Mouse (Mus musculus) gastrocnemius, postnatal 14 days (tissue): ENCODE measurements around the gene Itpk1. TPM values are rescaled to one million over a fixed set of nuclear protein-coding genes. Genes with fewer than 3 reads are reported as not detected.
A peak's percentile ranks its signal among the peaks of the same experiment; 100 is the strongest.

ENCODE experiments used
- DNase-seq: peaks from one replicate; pipeline ENCODE4 v3.0.0; 2021; ENCODE audit warnings: mixed read lengths
- intact Hi-C: fragments of 180-260 bp; cut with DNase I; formaldehyde crosslinking; loops from one replicate; pipeline ENCODE4 v1.15.1; 2025; ENCODE audit warnings: low total_unique reads
- total RNA-seq, 2 experiments: library from RNA; stranded (reverse); gene quantifications; 2 replicates each; pipeline ENCODE4 v1.2.3; 2021

The Itpk1 gene
- total RNA-seq, 2 experiments from 2014 or later, result 6.4 to 8.4 TPM

DNA sequence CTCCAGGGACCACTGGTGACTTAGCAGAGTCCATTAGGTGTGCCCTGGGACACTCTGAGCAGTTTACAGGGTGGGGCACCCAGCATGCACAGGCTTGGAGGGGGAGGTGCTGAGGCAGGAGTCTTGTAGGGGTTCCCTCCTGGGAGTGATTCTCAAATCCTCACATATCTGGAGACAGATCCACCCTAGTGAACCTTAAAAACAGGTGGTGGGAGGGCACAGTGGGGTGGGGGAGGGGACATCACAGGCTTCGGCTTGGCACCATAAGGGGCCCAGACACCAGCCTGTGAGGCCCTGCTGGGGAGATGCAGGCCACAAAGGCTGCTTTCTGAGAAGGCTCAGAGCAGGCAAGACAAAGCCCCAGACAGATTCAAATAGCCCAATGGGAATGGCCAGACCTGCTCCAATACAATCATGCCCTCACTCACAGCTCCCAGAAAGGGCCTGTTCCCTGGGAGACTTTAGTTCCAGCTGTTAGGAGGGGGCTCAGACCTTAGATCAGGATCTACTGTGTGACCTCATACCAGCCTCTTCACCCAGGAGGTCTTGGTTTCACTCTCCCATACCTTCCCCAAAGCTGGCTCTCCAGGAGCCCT is 6.5 kb downstream of the Itpk1 start:
- intact Hi-C loops, result no loop called here
- no peak for DNase-seq

DNA sequence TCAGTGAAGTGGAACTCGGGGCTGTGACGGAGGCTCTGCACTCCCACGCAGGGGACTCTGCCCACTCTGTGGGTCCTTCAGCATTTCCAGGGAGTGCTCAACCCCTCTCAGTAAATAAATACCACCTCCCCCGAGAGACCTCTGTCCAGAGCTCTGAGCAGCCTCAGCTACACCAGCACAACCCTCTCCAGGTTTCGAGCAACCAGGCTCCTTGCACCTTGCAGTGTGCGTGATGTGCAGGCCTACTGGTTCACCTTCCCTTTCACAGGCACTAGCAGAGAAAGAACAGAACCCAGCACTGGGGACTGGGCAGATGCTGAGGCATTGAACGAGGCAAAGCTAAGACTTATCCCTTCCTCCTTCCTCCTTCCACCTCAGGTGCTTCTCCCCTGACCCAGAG is 7.3 kb downstream of the Itpk1 start:
- intact Hi-C loops, result no loop called here
- DNase-seq, result no peak

DNA sequence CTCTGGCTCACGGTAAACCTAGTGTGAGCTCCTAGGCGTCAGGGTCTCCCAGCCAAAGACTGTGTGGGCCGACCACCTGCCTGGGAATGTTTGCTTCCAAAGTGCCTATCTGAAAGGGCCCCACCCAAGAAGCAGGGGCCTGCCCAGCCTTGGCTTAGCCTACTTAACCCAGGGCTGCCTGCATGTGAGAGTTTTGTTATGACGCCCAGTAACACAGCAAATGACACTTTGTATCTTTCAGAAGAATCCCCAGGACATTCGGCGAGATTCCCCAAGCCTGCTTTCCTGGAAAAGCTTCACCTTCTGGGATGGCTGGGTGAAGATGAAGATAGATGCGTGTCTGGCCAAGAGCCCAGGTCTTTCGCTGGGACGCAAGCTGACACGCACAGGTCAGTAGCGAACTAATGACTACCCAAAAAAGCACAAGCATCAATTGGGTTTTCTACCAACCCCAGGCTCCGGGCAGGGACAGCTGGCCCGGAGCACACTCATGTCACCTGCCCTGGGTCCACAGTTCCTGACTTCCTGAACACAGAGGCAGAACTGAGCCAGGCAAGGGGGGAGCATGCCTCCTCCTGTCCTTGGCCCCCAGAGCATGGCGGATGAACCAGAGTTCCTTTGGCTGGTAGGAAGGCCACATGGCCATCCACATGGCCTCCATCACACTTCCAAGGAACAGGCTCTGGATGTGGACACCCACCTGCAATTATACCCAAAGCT is 7.9 kb downstream of the Itpk1 start:
- DNase-seq, result no peak
- intact Hi-C loops, result no loop called here

DNA sequence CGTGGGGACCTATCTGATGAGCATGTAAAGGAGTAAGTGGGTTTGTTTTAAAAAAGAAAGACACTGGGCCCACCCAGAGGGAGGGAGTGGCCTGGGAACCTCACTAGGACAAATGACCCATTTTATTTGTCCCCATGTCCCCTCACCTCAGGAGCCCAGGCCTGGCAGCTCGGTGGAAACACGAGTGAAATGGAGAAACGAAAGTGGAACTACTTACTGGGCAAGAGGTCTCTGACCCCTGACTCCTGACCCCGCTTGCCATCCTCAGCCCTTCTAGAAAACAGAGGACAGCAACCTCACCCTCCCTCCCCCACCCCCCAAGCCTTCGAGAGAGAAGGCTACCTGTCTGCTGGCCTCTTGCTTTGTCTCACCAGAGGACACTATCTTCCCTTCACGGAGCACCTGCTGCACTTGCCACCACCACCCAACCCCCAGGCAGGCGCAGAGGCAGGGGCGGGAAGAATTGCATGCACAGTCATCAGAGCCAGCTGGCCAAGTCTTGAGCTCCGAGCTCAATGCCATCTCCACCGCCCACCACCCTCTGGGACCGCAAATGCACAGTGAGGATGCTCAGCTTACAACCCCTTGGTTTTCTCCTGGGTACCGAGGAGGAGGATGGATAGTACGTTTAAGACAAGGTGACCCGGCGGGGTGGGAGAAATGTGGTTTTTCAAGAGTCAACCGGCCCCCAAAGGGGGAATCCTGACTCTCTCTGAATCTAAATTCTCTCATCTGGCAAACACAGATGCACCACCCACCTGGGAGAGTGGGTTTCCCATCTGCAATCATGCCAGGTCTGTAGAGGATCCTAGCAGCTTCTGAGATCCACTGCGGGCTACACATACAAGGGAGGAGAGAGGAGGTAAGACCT is 9.1 kb downstream of the Itpk1 start:
- intact Hi-C loops, result no loop called here
- DNase-seq, result no peak

- intact Hi-C loops, result no loop called here
- DNase-seq, result no peak
Observed at GRCm38 (mm10) chr12:102691761-102692160, 13.0 kb downstream of the Itpk1 start.

DNA sequence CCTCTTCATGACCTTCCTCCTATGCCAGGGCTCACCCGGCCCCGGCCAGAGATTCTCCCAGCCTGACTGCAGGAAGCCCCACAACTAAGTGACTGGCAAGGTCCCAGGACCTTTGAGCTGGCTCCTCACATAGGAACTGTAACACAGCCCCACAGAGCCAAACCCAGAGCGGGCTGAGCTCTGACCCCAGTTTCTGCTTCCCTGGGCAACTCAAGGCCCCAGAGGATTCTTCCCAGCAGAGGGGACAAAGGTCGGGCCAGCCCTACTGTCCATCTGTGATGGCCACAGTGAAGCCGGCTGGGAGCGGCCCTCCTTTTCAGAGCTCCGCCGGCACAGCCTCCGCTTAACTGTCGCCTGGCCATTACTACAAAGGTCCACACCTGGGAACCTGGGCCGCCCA is 13.6 kb downstream of the Itpk1 start:
- DNase-seq, result peak; percentile 60
- intact Hi-C loops, result no loop called here

DNA sequence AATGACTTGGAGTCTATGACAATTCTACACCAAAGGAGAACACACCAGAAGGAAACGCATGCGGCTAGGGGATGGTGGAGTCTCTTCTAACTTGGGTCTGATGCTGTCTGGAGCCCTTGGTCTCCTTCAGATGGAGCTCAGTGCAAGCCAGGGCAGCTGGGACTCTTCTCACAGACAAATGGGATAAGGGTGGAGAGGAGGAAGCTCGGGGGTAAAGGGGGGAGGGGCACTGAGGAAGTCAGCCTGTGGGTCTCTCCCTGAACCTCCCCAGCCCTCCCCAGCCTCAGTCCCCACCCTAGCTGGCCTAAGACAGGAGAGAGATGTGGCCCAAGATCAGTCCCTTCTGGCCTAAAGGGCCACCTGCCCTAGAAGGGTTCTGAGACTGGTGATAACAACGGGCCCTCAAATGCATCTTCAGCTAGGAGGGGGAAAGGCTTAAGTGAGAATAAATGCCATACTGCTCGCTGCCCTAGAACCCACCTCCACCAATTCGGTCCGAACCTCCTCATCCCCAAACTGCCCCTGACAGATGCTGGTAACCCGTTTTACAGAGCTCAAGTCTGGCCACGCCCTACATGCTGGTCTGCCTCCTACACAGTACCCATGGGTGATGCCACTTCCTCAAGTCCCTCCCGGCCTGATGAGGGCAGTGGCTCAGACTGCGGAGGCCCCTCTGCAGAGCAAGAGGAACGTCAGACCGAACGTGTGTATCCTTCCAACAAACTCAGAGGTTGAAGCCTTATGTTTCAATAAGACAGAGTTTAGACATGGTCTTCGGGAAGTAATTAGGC is 14.8 kb downstream of the Itpk1 start:
- intact Hi-C loops, result no loop called here
- DNase-seq, result no peak

DNA sequence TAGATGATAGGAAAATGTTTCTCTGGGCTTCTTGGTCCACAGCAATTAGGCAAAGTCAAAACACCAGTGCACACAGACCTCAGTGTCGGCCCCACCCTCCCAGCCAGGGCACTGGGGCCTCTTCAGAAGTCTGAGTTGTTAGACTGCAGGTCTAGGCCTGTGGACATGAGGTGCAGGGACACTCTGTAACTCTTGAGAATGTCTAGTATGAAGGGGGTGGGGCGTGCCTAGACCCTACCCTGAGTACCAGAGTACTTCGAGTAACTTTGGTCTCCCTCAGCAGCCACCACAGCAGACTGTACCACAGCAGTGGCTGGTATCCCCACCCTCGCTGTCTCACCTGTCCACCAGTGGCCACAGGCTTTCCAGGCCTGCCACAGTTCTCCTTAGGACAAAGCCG is 18.4 kb downstream of the Itpk1 start:
- intact Hi-C loops, result no loop called here
- no peak for DNase-seq

DNA sequence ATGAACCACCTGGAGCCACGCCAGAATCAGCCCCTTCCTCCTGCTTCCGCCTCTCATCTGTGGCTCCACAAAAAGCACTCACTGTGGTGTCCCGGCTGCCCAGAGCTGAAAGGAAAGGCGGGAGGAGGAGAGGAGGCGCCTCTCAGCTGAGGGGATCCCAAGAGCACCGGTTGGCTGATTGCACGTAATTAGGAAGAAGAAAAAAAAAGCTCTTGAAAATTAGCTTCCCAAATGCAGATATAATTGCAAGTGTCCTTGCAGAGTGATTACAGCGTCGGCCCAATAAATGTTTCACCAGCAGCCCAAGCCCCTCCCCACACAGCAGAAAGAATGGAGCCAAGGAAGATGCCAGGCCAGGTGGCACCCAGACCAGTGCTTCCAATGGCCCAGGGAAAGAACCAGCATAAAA is 19.2 kb downstream of the Itpk1 start:
- intact Hi-C loops, result no loop called here
- DNase-seq, result no peak

GRCm38 (mm10) chr12:102684720-102685386 is 19.9 kb downstream of the Itpk1 start:
- no peak for DNase-seq
- intact Hi-C loops, result no loop called here

GRCm38 (mm10) chr12:102683979-102684378 is 20.8 kb downstream of the Itpk1 start:
- DNase-seq, result peak; percentile 57
- intact Hi-C loops, result no loop called here

GRCm38 (mm10) chr12:102683438-102683837 is 21.3 kb downstream of the Itpk1 start:
- intact Hi-C loops, result no loop called here
- no peak for DNase-seq

DNA sequence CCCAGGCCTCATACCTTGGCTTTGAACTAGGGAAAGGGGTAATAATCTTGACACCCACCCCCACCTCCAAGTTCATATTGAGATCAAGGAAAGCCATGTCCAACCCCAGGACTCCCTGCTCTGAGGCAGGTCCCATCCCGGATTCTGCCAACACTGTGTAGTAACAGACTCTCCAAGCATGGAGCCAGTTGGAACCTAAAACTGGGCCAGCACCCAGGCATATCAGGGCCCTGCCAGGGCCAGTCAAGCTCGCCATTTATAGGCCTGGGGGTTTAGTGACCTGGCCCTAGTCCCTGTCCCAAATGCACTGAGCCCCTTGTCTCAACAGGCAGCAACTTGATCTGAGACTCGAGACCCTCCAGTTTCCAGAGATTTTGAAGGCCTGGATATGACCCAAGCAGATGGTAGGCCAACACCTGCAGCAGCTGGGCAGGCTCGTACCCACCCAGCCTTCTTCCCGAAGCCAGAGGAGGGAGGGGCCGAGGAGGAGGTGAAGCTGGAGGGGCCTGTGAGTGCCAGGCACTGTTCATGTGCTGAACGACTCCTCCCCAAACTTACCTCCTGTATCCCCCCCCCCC is 21.9 kb downstream of the Itpk1 start:
- intact Hi-C loops, result no loop called here
- DNase-seq, result peak; percentile 60

DNA sequence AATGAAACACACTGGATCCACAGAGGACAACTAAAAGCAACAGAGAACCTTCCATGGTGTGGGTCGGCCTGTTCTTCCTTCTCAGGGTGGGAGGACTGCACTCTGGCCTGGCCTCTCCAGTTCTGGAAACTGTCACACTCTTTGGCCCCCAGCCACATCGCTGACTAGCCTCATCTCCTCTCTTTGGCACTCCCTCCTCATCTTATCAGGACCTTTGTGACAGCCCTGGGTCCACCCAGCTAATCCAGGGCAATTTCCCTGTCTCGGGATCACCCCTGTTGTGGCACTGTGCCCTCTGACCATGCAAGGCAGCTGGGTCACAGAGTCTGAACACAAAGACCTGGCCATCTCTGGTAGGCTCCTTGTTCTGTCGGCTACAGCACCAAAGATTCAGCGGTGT is 22.6 kb downstream of the Itpk1 start:
- DNase-seq, result no peak
- intact Hi-C loops, result no loop called here

DNA sequence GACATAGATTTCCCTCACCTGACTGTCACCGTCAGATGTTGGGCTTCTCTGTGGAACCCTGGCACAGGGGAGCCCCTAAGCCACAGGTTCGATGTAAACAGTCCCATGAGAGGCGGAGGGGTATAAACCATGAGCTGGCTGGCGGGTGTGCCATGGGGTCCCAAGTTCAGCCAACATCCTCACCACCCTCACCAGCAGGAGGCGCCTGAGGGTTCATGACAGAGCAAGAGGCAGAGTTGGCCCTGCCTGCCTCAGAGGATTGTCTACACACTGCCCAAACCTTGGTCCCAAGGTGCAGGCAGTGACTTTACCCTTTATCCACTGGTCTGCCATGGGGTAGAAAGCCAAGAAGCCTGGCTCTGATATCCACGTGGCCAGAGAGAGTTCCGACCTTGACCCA is 23.1 kb downstream of the Itpk1 start:
- intact Hi-C loops, result no loop called here
- DNase-seq, result no peak

DNA sequence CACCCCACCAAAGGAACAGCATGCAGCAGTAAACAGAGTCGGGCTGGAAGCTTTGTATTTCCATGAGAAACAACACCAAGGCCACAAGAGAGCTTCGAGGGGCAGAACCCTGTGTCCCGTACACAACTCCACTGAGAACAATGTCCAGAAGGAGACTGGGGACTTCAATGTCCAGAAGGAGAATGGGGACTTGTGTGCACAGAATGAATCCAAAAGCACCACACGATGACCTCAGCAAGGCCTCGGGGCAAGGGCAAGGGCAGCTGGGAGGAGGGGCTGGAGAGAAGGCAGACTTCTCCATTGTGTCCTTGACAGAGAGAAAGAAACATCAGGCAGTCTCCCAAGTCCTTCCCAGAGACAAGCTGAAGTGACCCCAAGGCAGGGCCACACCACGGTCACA is 25.9 kb downstream of the Itpk1 start:
- intact Hi-C loops, result no loop called here
- no peak for DNase-seq

GRCm38 (mm10) chr12:102677089-102677488 is 27.6 kb downstream of the Itpk1 start:
- DNase-seq, result no peak
- intact Hi-C loops, result no loop called here

GRCm38 (mm10) chr12:102674556-102674955 is 30.2 kb downstream of the Itpk1 start:
- DNase-seq, result no peak
- intact Hi-C loops, result no loop called here

DNA sequence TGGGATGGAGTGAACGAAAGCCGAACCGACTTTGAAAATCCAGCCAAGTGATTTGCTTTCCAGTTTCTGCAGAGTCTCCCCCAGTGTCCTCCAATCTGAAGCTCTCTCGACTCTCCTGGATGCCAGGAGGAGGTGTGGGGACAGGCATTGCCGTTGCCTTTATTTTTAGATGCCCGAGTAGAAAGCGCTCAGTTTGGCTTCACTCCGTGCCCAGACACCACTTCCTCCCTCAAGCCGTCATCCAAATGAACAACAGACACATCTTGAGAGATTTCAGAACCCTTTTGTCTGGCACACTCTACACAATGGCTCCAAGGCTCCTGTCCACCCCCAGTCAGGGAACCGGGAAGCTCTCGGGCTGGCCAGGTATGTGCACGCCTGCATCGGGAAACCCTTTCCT is 30.6 kb downstream of the Itpk1 start:
- intact Hi-C loops, result no loop called here
- DNase-seq, result no peak
